Mouse (Mus musculus) liver, embryonic 11.5 days (tissue): ENCODE measurements around the gene Carmil2. TPM values are rescaled to one million over a fixed set of nuclear protein-coding genes. Genes with fewer than 3 reads are reported as not detected.

Experiments used
- ATAC-seq: fragments of 200-750 bp; cut with Nextera tagmentation; replicated peaks from 2 replicates; pipeline ENCODE4 v1.8.0; 2017; ENCODE audit warnings: moderate number of reproducible peaks, mild to moderate bottlenecking, moderate TSS enrichment, moderate library complexity; ENCODE audit not compliant: low FRiP score
- DNase-seq: peaks from one replicate; pipeline ENCODE4 v3.0.0-alpha.2; 2017; ENCODE audit warnings: low spot score
- H3K27ac ChIP-seq: fragments of 300-500 bp; sonication (generic); 2 replicates; pipeline ENCODE4 v1.5.1; 2014; ENCODE audit warnings: mild to moderate bottlenecking, low read depth, low read length, control low read depth
- H3K27me3 ChIP-seq: fragments of 300-500 bp; sonication (generic); replicated peaks from 2 replicates; pipeline ENCODE4 v1.6.1; 2014; ENCODE audit warnings: low read length, mixed read lengths; ENCODE audit not compliant: control insufficient read depth, insufficient read depth
- H3K36me3 ChIP-seq: fragments of 300-500 bp; sonication (generic); 2 replicates; pipeline ENCODE4 v1.6.1; 2014; ENCODE audit warnings: mild to moderate bottlenecking, low read length, moderate library complexity, mixed read lengths; ENCODE audit not compliant: control insufficient read depth, insufficient read depth
- H3K4me1 ChIP-seq: fragments of 300-500 bp; sonication (generic); replicated peaks from 2 replicates; pipeline ENCODE4 v1.6.1; 2014; ENCODE audit warnings: low read length, mixed read lengths; ENCODE audit not compliant: control insufficient read depth, insufficient read depth
- H3K4me2 ChIP-seq: fragments of 300-500 bp; sonication (generic); 2 replicates; pipeline ENCODE4 v1.6.1; 2014; ENCODE audit warnings: mild to moderate bottlenecking, control low read depth, moderate library complexity
- H3K4me3 ChIP-seq: fragments of 300-500 bp; sonication (generic); 2 replicates; pipeline ENCODE4 v1.5.1; 2014; ENCODE audit warnings: low read depth, low read length, control low read depth
- H3K9ac ChIP-seq: fragments of 300-500 bp; sonication (generic); 2 replicates; pipeline ENCODE4 v1.6.1; 2014; ENCODE audit warnings: low read depth, low read length, control low read depth
- H3K9me3 ChIP-seq: fragments of 300-500 bp; sonication (generic); 2 replicates; pipeline ENCODE4 v1.6.1; 2016; ENCODE audit warnings: low read length, inconsistent platforms, mixed read lengths; ENCODE audit not compliant: control insufficient read depth
- WGBS: fragments of 180-500 bp; shearing (Covaris S2); extraction: QIAGEN DNeasy Blood & Tissue Kit; methylation state at CpG from one replicate; pipeline ENCODE4 v1.1.7; 2014; 5-methylcytosine and 5-hydroxymethylcytosine counted together
- polyA plus RNA-seq: library from polyadenylated mRNA; unstranded; fragments of >200 nt; fragmentation: Nextera tagmentation; extraction: Ambion mirVana; gene quantifications from 2 replicates; pipeline ENCODE4 v1.2.1, GENCODE M21; 2014

Gene Carmil2
- polyA plus RNA-seq, 1 experiment from 2014 or later, result 0.82 TPM

GRCm38 (mm10) chr8:105700566-105700965 is 14.5 kb downstream of the Carmil2 start:
- ATAC-seq, result peak; percentile 53
- H3K27ac ChIP-seq, result peak overlapping the region; percentile 93
- H3K4me1 ChIP-seq, result peaks cover 20% of the 10 kb centered on the region
- H3K4me3 ChIP-seq, result peak overlapping the region; percentile 77
- peak overlapping the region; percentile 69 for H3K9ac ChIP-seq
- no peaks in the 10 kb centered on the region for H3K9me3 ChIP-seq
- H3K4me2 ChIP-seq, result peak overlapping the region; percentile 98
- WGBS, result under 1% methylated on average over 21 of the region's 21 CpGs
- H3K36me3 ChIP-seq, result peaks cover 24% of the 10 kb centered on the region
- no peaks in the 10 kb centered on the region for H3K27me3 ChIP-seq
- DNase-seq, result no peak

- WGBS, result under 1% methylated on average over 60 of the region's 60 CpGs
- peak within 1 kb of the TSS; percentile 93 for H3K27ac ChIP-seq
- peak within 1 kb of the TSS; percentile 98 for H3K4me2 ChIP-seq
- H3K4me3 ChIP-seq, result peak within 1 kb of the TSS; percentile 77
- H3K36me3 ChIP-seq, result peaks cover 24% of the 10 kb centered on the region
- peak within 1 kb of the TSS; percentile 69 for H3K9ac ChIP-seq
- H3K27me3 ChIP-seq, result no peaks in the 10 kb centered on the region
- H3K9me3 ChIP-seq, result no peaks in the 10 kb centered on the region
- H3K4me1 ChIP-seq, result peaks cover 20% of the 10 kb centered on the region
- DNase-seq, result peak; percentile 98
- ATAC-seq, result peak; percentile 76
Observed at GRCm38 (mm10) chr8:105700966-105701824, 15.1 kb downstream of the Carmil2 start, which contains the start of the genes Acd and Pard6a. Acd (minus strand) TSS chr8:105701102. Pard6a (plus strand) TSS chr8:105701148.

DNA sequence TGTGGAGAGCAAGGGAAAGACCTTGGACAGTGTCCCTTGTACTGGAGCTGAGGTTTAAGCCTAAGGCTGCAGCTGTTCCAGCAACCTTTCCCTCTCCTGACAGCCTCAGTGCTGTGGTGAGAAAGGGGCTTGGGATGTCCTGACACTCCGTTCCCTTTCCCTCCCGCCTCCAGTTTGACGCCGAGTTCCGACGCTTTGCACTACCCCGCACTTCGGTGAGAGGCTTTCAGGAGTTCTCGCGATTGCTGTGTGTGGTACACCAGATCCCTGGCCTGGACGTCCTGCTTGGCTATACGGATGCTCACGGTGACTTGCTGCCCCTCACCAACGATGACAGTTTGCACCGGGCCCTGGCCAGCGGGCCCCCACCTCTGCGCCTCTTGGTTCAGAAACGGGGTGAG is 15.9 kb downstream of the Carmil2 start:
- H3K27ac ChIP-seq, result peak overlapping the region; percentile 13; the same call in 1 of the 2 replicates
- H3K4me2 ChIP-seq, result peak overlapping the region; percentile 98
- WGBS, result 56% methylated on average over 18 of the region's 18 CpGs
- no peaks in the 10 kb centered on the region for H3K9me3 ChIP-seq
- H3K4me1 ChIP-seq, result peaks cover 22% of the 10 kb centered on the region
- H3K4me3 ChIP-seq, result peak overlapping the region; percentile 77
- ATAC-seq, result no peak
- peak overlapping the region; percentile 60 for H3K9ac ChIP-seq
- H3K27me3 ChIP-seq, result no peaks in the 10 kb centered on the region
- H3K36me3 ChIP-seq, result peaks cover 21% of the 10 kb centered on the region
- DNase-seq, result no peak

DNA sequence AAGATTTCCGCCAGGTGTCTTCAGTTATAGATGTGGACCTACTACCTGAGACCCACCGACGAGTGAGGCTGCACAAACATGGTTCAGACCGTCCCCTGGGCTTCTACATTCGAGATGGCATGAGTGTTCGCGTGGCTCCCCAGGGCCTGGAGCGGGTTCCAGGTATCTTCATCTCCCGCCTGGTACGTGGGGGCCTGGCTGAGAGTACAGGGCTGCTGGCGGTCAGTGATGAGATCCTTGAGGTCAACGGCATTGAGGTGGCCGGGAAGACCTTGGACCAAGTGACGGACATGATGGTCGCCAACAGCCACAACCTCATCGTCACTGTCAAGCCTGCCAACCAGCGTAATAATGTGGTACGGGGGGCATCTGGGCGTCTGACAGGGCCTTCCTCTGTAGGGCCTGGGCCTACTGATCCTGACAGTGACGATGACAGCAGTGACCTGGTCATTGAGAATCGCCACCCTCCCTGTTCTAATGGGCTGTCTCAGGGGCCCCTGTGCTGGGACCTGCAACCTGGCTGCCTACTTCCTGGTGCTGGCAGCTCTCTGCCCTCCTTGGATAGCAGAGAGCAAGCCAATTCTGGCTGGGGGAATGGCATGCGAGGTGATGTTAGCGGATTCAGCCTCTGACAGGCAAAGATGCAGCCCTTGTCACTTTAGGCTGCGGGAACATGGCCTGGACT is 16.8 kb downstream of the Carmil2 start:
- Histone ChIP-seq H3K9me3 (no peaks in the 10 kb centered on the region), H3K27ac (no peak overlapping the region), H3K4me3 (no peak overlapping the region), H3K4me1 (peaks cover 24% of the 10 kb centered on the region), H3K9ac (no peak overlapping the region), H3K4me2 (no peak overlapping the region; the same call in 1 of the 2 replicates), H3K27me3 (no peaks in the 10 kb centered on the region), H3K36me3 (peaks cover 17% of the 10 kb centered on the region)
- 90% methylated on average over 24 of the region's 24 CpGs for WGBS
- DNase-seq (no peak), ATAC-seq (no peak)

DNA sequence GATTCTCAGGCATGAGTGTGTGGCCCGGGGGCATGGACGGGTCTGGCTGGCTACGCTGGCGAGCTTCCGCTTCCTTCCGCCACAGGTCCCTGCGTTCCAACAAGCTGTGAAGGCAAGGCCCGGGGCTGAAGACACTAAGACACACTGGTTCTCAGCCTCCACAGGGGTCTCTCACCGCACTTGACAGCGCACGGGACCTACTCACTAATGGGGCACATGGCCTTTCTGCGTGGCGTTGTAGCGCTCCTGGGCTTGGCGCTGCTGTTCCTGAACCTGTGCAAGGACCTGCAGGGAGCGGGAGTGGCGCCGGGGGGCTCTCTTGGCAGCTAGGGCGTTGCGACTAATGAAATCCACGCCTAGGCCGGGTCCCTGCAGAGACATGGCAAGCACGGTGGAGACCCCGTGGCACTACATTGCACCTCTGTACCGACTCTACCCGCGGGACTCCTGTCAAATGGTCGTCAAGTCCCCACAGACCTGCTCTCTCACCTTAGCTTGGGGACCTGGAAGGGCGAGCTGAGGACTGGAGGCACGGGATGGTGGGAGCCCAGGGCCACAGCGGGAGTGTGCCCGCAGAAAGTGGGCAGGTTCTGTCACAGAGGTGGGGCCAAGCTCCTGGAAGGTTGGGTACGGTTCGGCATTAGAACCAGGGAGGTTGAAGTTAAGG is 18.2 kb downstream of the Carmil2 start:
- no peak overlapping the region for H3K9ac ChIP-seq
- no peak overlapping the region for H3K27ac ChIP-seq
- no peak overlapping the region for H3K4me3 ChIP-seq
- H3K36me3 ChIP-seq, result peaks cover 8% of the 10 kb centered on the region
- no peak overlapping the region for H3K4me2 ChIP-seq
- DNase-seq, result no peak
- H3K27me3 ChIP-seq, result no peaks in the 10 kb centered on the region
- peaks cover 28% of the 10 kb centered on the region for H3K4me1 ChIP-seq
- no peak for ATAC-seq
- WGBS, result 92% methylated on average over 34 of the region's 34 CpGs
- no peaks in the 10 kb centered on the region for H3K9me3 ChIP-seq

DNA sequence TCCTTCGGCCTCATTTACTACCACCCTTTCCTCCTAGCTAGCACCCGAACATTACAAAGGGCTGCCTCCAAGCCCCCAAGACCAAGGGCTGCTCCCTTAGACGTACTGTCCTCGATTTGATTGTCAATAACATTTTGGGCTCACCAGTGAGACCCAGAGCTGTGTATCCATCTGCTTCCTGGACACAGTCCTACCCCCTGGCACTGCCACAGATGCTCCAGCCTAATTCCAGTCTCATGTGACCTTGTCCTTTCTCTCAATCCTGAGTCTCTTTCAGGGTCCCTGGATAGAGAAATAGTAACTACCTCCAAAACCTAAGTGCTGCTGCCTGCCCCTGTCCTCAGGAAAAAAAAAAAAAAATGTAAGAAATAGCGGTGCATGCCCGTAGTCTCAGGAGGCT is 18.9 kb downstream of the Carmil2 start:
- H3K4me1 ChIP-seq, result peaks cover 25% of the 10 kb centered on the region
- 91% methylated on average over 6 of the region's 6 CpGs for WGBS
- no peaks in the 10 kb centered on the region for H3K27me3 ChIP-seq
- no peaks in the 10 kb centered on the region for H3K9me3 ChIP-seq
- H3K4me3 ChIP-seq, result no peak overlapping the region
- no peak overlapping the region for H3K4me2 ChIP-seq
- no peak overlapping the region for H3K9ac ChIP-seq
- DNase-seq, result no peak
- peaks cover 8% of the 10 kb centered on the region for H3K36me3 ChIP-seq
- no peak for ATAC-seq
- H3K27ac ChIP-seq, result no peak overlapping the region

DNA sequence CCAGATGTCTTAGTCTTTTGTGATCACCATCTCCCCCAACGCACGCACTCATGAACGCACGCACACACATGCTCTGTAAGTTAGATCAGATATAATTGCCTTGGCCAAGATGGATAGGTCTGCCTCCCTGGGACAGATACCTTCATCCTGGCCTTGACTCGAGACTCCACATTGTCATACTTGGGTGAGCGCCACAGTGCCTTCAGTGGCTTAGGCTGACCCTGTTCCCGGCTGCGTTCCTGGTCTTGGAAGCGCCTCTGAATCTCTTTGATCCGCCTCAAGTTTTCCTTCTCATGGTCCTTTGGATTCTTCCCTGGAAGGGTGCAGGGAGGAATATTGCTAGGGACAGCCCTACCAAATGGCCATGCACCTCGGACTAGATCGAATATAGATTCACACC is 20.4 kb downstream of the Carmil2 start:
- WGBS, result 84% methylated on average over 12 of the region's 12 CpGs

More for the DNA sequence above, 20.4 kb downstream of the Carmil2 start:
- no peaks in the 10 kb centered on the region for H3K9me3 ChIP-seq
- peak overlapping the region; percentile 12; the same call in 1 of the 2 replicates for H3K9ac ChIP-seq
- DNase-seq (no peak), ATAC-seq (no peak)
- H3K4me1 ChIP-seq, result peaks cover 21% of the 10 kb centered on the region
- H3K36me3 ChIP-seq, result peaks cover 8% of the 10 kb centered on the region
- peak overlapping the region; percentile 85 for H3K4me2 ChIP-seq
- H3K4me3 ChIP-seq, result peak overlapping the region; percentile 82; the same call in 1 of the 2 replicates
- H3K27me3 ChIP-seq, result no peaks in the 10 kb centered on the region
- H3K27ac ChIP-seq, result no peak overlapping the region
